Mouse (Mus musculus): ENCODE measurements at regions not wholly inside any gene's neighbourhood (a gene's known extent, or its start where the extent isn't known, plus 50 kb on each side); places are given as distances from the start of the nearest gene placed in this dataset.

DNA sequence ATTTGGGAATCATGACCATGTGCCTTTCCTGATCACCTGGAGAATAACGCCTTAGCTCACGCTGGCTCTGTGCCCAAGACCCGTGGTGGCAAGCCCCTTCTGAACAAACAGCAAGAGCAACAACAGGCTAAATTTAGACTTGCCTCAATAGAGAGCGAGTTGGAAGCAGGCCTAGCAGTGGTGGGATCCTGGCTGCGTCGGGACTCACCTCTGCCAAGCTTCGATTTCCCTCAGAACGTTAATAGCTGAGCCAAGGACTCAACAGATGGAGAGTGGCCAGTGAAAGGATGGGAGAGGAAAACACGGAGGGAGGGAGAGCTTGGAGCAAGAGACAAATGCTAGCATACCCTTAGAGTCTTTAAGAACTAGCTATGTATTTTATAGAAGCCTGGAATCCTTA, 305.0 kb downstream of the Epha7 start:
- DNase-seq: peak; percentile 78
- H3K9ac ChIP-seq: no peak overlapping the region
- H3K4me1 ChIP-seq (ENCODE audit: insufficient read depth): 0 out of 2 replicates have a peak, but pooled peaks cover 10% of the 10 kb centered on the region
- peak overlapping the region; percentile 13; the same call in 1 of the 2 replicates for H3K4me2 ChIP-seq
- H3K27me3 ChIP-seq (ENCODE audit: insufficient read depth, low read length): no peaks in the 10 kb centered on the region
- no peaks in the 10 kb centered on the region for H3K36me3 ChIP-seq (ENCODE audit: insufficient read depth)
- peak overlapping the region; percentile 79 for H3K27ac ChIP-seq (ENCODE audit: low read depth)
- 21% methylated on average over 9 of the region's 9 CpGs for WGBS
- H3K9me3 ChIP-seq (ENCODE audit: low read depth, low read length): no peaks in the 10 kb centered on the region
- no peak for TF ChIP-seq CTCF (IDR thresholded peaks at IDR 0.05; ENCODE audit: low read depth)
- peak; percentile 50 for ATAC-seq (ENCODE audit: insufficient read depth)
- H3K4me3 ChIP-seq (ENCODE audit: low read depth, low read length): no peak overlapping the region

GRCm38 (mm10) chr4:29118679-29119479, 305.9 kb downstream of the Epha7 start:
- ATAC-seq (ENCODE audit: insufficient read depth) (peak; percentile 94), DNase-seq (peak; percentile 82)
- Histone ChIP-seq H3K9ac (no peak overlapping the region), H3K9me3 (ENCODE audit: low read depth, low read length) (no peaks in the 10 kb centered on the region), H3K36me3 (ENCODE audit: insufficient read depth) (no peaks in the 10 kb centered on the region), H3K4me3 (ENCODE audit: low read depth, low read length) (no peak overlapping the region), H3K27ac (ENCODE audit: low read depth) (peak overlapping the region; percentile 85), H3K4me1 (ENCODE audit: insufficient read depth) (0 out of 2 replicates have a peak, but pooled peaks cover 10% of the 10 kb centered on the region), H3K4me2 (no peak overlapping the region), H3K27me3 (ENCODE audit: insufficient read depth, low read length) (no peaks in the 10 kb centered on the region)
- 15% methylated on average over 7 of the region's 7 CpGs for WGBS
- no peak for TF ChIP-seq CTCF (IDR thresholded peaks at IDR 0.05; ENCODE audit: low read depth)

DNA sequence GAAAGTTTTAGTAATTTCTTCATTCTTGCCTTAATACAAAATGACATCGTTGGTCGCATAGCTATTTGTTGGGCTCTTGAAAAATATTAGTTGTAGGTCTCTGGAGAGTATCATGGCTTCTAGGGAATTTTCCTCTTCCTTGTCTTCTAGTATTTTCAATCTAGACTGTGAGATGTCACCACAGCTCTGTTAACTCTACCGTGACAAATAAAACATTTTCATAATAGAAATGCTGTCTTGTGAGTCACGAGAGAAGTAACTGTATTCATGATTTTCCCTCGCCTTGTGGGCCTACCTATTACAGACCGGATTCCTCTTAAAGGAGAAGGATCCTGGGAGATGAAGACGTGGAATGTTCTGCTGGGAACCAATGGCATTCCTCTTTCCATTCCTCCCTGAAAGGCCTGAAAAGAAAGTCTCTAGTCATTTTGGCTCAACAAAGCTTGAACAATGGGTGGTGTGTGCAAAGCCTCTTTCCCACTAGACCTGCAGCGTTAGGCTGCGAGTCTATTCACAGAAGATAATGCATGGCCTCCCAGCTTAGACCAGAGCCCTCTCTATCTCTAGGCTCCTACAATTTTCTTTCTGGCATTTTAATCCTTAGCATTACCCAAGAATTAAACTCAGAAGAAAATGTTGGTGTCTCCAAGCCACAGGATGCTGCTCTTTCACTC, 306.7 kb downstream of the Epha7 start:
- Histone ChIP-seq H3K9me3 (ENCODE audit: low read depth, low read length) (no peaks in the 10 kb centered on the region), H3K27me3 (ENCODE audit: insufficient read depth, low read length) (no peaks in the 10 kb centered on the region), H3K27ac (ENCODE audit: low read depth) (peak overlapping the region; percentile 85), H3K36me3 (ENCODE audit: insufficient read depth) (no peaks in the 10 kb centered on the region), H3K4me1 (ENCODE audit: insufficient read depth) (0 out of 2 replicates have a peak, but pooled peaks cover 10% of the 10 kb centered on the region), H3K4me2 (no peak overlapping the region), H3K4me3 (ENCODE audit: low read depth, low read length) (no peak overlapping the region), H3K9ac (no peak overlapping the region)
- WGBS: 54% methylated on average over 9 of the region's 9 CpGs
- TF ChIP-seq CTCF (IDR thresholded peaks at IDR 0.05; ENCODE audit: low read depth): no peak
- no peak for DNase-seq
- no peak for ATAC-seq (ENCODE audit: insufficient read depth)

DNA sequence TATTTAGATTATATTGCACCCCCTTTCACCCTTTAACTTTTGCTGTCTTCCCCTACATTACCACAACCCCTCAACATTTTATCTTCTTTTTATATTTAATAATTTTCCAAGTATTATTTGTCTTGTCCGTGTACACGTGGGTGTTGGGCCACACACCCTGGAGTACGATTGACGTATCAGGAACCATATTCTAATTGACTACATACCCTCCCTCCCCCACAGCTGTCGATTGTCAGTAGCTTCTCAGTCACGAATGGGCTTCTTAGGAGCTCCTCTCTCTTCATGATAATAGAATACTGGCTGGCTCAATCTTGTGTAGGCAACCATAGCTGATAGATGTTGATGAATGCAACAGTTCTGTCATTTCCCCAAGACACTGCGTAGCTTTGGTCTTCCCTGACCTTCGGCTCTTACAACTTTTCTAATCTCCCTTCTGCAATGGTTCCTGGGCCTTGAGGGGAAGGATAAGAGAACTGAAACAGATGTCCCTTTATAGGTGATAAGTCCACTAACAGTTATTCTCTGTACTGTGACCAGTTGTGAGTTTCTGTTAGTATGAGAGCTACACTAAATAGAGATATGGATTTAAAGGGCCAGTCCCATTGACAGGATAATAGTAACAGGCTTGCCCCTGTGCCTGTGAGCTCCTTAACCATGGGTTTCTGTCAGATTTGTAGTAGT, 310.9 kb downstream of the Epha7 start:
- Histone ChIP-seq H3K36me3 (ENCODE audit: insufficient read depth) (no peaks in the 10 kb centered on the region), H3K4me3 (ENCODE audit: low read depth, low read length) (no peak overlapping the region), H3K9ac (no peak overlapping the region), H3K9me3 (ENCODE audit: low read depth, low read length) (no peaks in the 10 kb centered on the region), H3K4me2 (no peak overlapping the region), H3K27me3 (ENCODE audit: insufficient read depth, low read length) (no peaks in the 10 kb centered on the region), H3K27ac (ENCODE audit: low read depth) (no peak overlapping the region), H3K4me1 (ENCODE audit: insufficient read depth) (0 out of 2 replicates have a peak, but pooled peaks cover 3% of the 10 kb centered on the region)
- no peak for ATAC-seq (ENCODE audit: insufficient read depth)
- 82% methylated on average over 8 of the region's 8 CpGs for WGBS
- no peak for DNase-seq
- no peak for TF ChIP-seq CTCF (IDR thresholded peaks at IDR 0.05; ENCODE audit: low read depth)

DNA sequence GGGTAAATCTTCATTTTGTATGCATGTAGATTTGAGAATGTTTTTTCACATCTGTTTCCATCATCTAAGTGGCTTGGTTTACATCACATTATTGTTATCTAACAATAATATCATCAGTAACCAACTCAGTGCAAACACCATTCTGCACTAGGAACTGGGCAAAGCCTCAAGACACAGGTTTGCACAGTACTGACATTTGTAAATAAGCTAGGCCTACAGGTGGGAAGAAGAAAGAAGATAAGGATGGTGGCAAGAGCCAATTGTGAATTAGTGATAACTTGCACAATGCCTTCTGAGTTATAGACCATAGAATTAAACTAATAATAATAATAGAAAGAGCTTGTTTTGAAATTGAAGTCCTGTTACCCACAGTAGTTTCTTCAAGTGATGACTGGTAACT, 317.6 kb downstream of the Epha7 start:
- H3K4me3 ChIP-seq (ENCODE audit: low read depth, low read length): no peak overlapping the region
- DNase-seq (no peak), ATAC-seq (ENCODE audit: insufficient read depth) (no peak)
- H3K9me3 ChIP-seq (ENCODE audit: low read depth, low read length): no peaks in the 10 kb centered on the region
- H3K9ac ChIP-seq: no peak overlapping the region
- H3K36me3 ChIP-seq (ENCODE audit: insufficient read depth): no peaks in the 10 kb centered on the region
- no peaks in the 10 kb centered on the region; the same call in 1 of the 2 replicates for H3K4me1 ChIP-seq (ENCODE audit: insufficient read depth)
- no peak for TF ChIP-seq CTCF (IDR thresholded peaks at IDR 0.05; ENCODE audit: low read depth)
- H3K27me3 ChIP-seq (ENCODE audit: insufficient read depth, low read length): no peaks in the 10 kb centered on the region
- no peak overlapping the region for H3K4me2 ChIP-seq
- no peak overlapping the region for H3K27ac ChIP-seq (ENCODE audit: low read depth)

DNA sequence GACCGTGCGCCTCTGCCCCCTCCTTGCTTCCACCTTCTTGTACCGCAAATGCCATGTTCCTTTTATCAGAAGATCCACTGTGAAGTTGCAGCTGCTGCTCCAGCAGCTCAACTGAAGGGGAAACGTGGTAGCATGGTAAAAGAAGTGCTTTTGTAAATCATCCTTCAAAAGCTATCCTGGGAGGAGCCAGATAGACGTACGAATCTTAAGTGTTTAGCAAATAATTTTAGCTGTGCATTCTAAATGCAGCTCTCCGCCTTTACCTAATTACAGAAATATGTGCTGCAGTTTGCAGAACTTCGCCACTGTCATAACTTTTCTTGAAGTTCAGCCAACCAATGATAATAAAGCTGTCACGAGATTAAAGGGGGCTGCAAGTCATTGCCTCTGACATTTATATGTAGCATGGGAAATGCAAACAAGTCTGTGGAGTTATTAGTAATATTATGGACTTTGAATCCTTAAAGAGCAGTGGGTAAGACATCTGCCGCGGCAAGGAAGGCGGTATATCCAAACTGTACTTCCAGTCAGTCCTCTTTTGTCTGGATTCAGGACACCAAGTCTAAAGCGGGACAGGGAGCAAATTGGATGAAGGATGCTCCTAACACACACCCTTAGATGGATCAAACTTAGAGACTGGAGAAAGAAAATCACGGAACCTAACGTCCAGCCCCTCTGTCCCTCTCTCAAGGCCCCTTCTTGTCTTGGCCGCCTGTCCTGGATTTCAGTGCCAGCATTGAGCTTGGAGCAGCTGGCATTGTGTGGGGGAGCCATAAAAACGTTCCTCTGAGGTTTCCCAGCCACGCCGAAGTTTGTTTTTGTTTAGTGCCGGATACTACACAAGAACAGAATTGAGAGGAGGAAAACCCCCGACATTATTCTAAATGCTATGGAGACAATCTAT, 320.7 kb downstream of the Epha7 start:
- peak; percentile 90 for DNase-seq
- no peak overlapping the region for H3K4me3 ChIP-seq (ENCODE audit: low read depth, low read length)
- H3K36me3 ChIP-seq (ENCODE audit: insufficient read depth): no peaks in the 10 kb centered on the region
- no peaks in the 10 kb centered on the region for H3K9me3 ChIP-seq (ENCODE audit: low read depth, low read length)
- 34% methylated on average over 21 of the region's 21 CpGs for WGBS
- H3K9ac ChIP-seq: peak overlapping the region; percentile 3; the same call in 1 of the 2 replicates
- peak; percentile 83 for ATAC-seq (ENCODE audit: insufficient read depth)
- peak overlapping the region; percentile 88 for H3K27ac ChIP-seq (ENCODE audit: low read depth)
- H3K4me2 ChIP-seq: peak overlapping the region; percentile 27
- no peak for TF ChIP-seq CTCF (IDR thresholded peaks at IDR 0.05; ENCODE audit: low read depth)
- peaks cover 3% of the 10 kb centered on the region; the same call in 1 of the 2 replicates for H3K4me1 ChIP-seq (ENCODE audit: insufficient read depth)
- no peaks in the 10 kb centered on the region for H3K27me3 ChIP-seq (ENCODE audit: insufficient read depth, low read length)
